Mouse (Mus musculus) neural tube, embryonic 11.5 days (tissue): Measurements from ENCODE around the gene C1qtnf6. TPM values are rescaled to one million over a fixed set of nuclear protein-coding genes. Genes with fewer than 3 reads are reported as not detected.

Experiments
- ATAC-seq: fragments of 200-750 bp; cut with Nextera tagmentation; 2 replicates; pipeline ENCODE4 v1.8.0; 2017; ENCODE audit warnings: moderate number of reproducible peaks, mild to moderate bottlenecking, moderate TSS enrichment, moderate library complexity; ENCODE audit not compliant: insufficient read depth, low FRiP score, low TSS enrichment
- DNase-seq: peaks from one replicate; pipeline ENCODE4 v3.0.0-alpha.2; 2015; ENCODE audit warnings: low spot score
- H3K27ac ChIP-seq: fragments of 300-500 bp; sonication (generic); 2 replicates; pipeline ENCODE4 v1.5.1; 2014; ENCODE audit warnings: low read depth, mild to moderate bottlenecking, low read length
- H3K27me3 ChIP-seq: fragments of 300-500 bp; sonication (generic); 2 replicates; pipeline ENCODE4 v1.6.1; 2014; ENCODE audit warnings: mild to moderate bottlenecking, low read length, mixed read lengths; ENCODE audit not compliant: control insufficient read depth, insufficient read depth
- H3K36me3 ChIP-seq: fragments of 300-500 bp; sonication (generic); 2 replicates; pipeline ENCODE4 v1.6.1; 2014; ENCODE audit warnings: mild to moderate bottlenecking, low read length, moderate library complexity, mixed read lengths; ENCODE audit not compliant: control insufficient read depth, insufficient read depth
- H3K4me1 ChIP-seq: fragments of 300-500 bp; sonication (generic); 2 replicates; pipeline ENCODE4 v1.6.1; 2014; ENCODE audit warnings: low read length, mixed read lengths; ENCODE audit not compliant: control insufficient read depth, insufficient read depth
- H3K4me2 ChIP-seq: fragments of 300-500 bp; sonication (generic); 2 replicates; pipeline ENCODE4 v1.6.1; 2014; ENCODE audit warnings: low read depth, mild to moderate bottlenecking, moderate library complexity
- H3K4me3 ChIP-seq: fragments of 300-500 bp; sonication (generic); 2 replicates; pipeline ENCODE4 v1.5.1; 2014; ENCODE audit warnings: low read depth, low read length
- H3K9ac ChIP-seq: fragments of 300-500 bp; sonication (generic); 2 replicates; pipeline ENCODE4 v1.6.1; 2014; ENCODE audit warnings: mild to moderate bottlenecking, low read length
- H3K9me3 ChIP-seq: fragments of 300-500 bp; sonication (generic); 2 replicates; pipeline ENCODE4 v1.6.1; 2016; ENCODE audit warnings: low read length; ENCODE audit not compliant: control insufficient read depth
- WGBS: fragments of 180-500 bp; shearing (Covaris S2); extraction: QIAGEN DNeasy Blood & Tissue Kit; methylation state at CpG from one replicate; pipeline ENCODE4 v1.1.7; 2014; 5-methylcytosine and 5-hydroxymethylcytosine counted together
- polyA plus RNA-seq: library from polyadenylated mRNA; unstranded; fragments of >200 nt; fragmentation: Nextera tagmentation; extraction: Ambion mirVana; gene quantifications from 2 replicates; pipeline ENCODE4 v1.2.1, GENCODE M21; 2014

C1qtnf6 gene
- 11.8 and 12.8 TPM in 2 replicates for polyA plus RNA-seq

- H3K27ac ChIP-seq, result peak within 1 kb of the TSS; percentile 23
- 72% methylated on average over 17 of the region's 17 CpGs for WGBS
- H3K9me3 ChIP-seq, result no peaks in the 10 kb centered on the region
- H3K9ac ChIP-seq, result peak within 1 kb of the TSS; percentile 51
- no peaks in the 10 kb centered on the region for H3K27me3 ChIP-seq
- peak within 1 kb of the TSS; percentile 51 for H3K4me2 ChIP-seq
- no peaks in the 10 kb centered on the region for H3K36me3 ChIP-seq
- ATAC-seq, result no peak
- no peak for DNase-seq
- peak within 1 kb of the TSS; percentile 15 for H3K4me3 ChIP-seq
- peaks cover 12% of the 10 kb centered on the region for H3K4me1 ChIP-seq
These were observed at the start of gene C1qtnf6 for GRCm38 (mm10) chr15:78530671-78531450. Gene C1qtnf6, minus strand, starts transcription at chr15:78531416.

GRCm38 (mm10) chr15:78576284-78576810, 45.1 kb upstream of the C1qtnf6 start:
- H3K4me3 ChIP-seq, result no peak overlapping the region
- H3K27me3 ChIP-seq, result no peaks in the 10 kb centered on the region
- H3K4me2 ChIP-seq, result no peak overlapping the region
- DNase-seq (no peak), ATAC-seq (no peak)
- H3K36me3 ChIP-seq, result no peaks in the 10 kb centered on the region
- H3K4me1 ChIP-seq, result peaks cover 3% of the 10 kb centered on the region; the same call in 1 of the 2 replicates
- H3K9ac ChIP-seq, result no peak overlapping the region
- H3K27ac ChIP-seq, result no peak overlapping the region
- WGBS, result 49% methylated on average over 4 of the region's 4 CpGs
- H3K9me3 ChIP-seq, result no peaks in the 10 kb centered on the region

GRCm38 (mm10) chr15:78572658-78573397, 41.6 kb upstream of the C1qtnf6 start, which contains the start of gene Rac2:
Gene Rac2, minus strand, starts transcription at chr15:78572783.
- Histone ChIP-seq H3K4me1 (no peaks in the 10 kb centered on the region), H3K4me2 (no peak within 1 kb of the TSS), H3K36me3 (no peaks in the 10 kb centered on the region), H3K9ac (no peak within 1 kb of the TSS; the same call in 1 of the 2 replicates), H3K27me3 (no peaks in the 10 kb centered on the region), H3K27ac (no peak within 1 kb of the TSS), H3K4me3 (no peak within 1 kb of the TSS), H3K9me3 (no peaks in the 10 kb centered on the region)
- no peak for DNase-seq
- WGBS, result 82% methylated on average over 8 of the region's 8 CpGs
- ATAC-seq, result no peak

- WGBS, result 91% methylated on average over 5 of the region's 5 CpGs
- no peak for DNase-seq
- no peaks in the 10 kb centered on the region for H3K36me3 ChIP-seq
- H3K4me2 ChIP-seq, result no peak overlapping the region
- no peak for ATAC-seq
- no peak overlapping the region for H3K27ac ChIP-seq
- H3K27me3 ChIP-seq, result no peaks in the 10 kb centered on the region
- no peak overlapping the region for H3K4me3 ChIP-seq
- no peaks in the 10 kb centered on the region for H3K4me1 ChIP-seq
- H3K9me3 ChIP-seq, result no peaks in the 10 kb centered on the region
- H3K9ac ChIP-seq, result no peak overlapping the region; the same call in 1 of the 2 replicates
These were observed 41.0 kb upstream of the C1qtnf6 start for GRCm38 (mm10) chr15:78572270-78572600.

- H3K36me3 ChIP-seq, result no peaks in the 10 kb centered on the region
- no peak for DNase-seq
- no peaks in the 10 kb centered on the region for H3K4me1 ChIP-seq
- H3K4me3 ChIP-seq, result no peak overlapping the region
- WGBS, result 66% methylated on average over 16 of the region's 16 CpGs
- H3K27me3 ChIP-seq, result no peaks in the 10 kb centered on the region
- H3K27ac ChIP-seq, result no peak overlapping the region
- ATAC-seq, result no peak
- no peaks in the 10 kb centered on the region for H3K9me3 ChIP-seq
- no peak overlapping the region; the same call in 1 of the 2 replicates for H3K9ac ChIP-seq
- no peak overlapping the region for H3K4me2 ChIP-seq
These were observed 40.5 kb upstream of the C1qtnf6 start for GRCm38 (mm10) chr15:78571554-78572269.

- H3K36me3 ChIP-seq, result no peaks in the 10 kb centered on the region
- DNase-seq, result no peak
- no peaks in the 10 kb centered on the region for H3K9me3 ChIP-seq
- H3K4me2 ChIP-seq, result no peak overlapping the region
- H3K9ac ChIP-seq, result no peak overlapping the region
- no peak overlapping the region for H3K27ac ChIP-seq
- no peak for ATAC-seq
- WGBS, result 95% methylated on average over 5 of the region's 5 CpGs
- no peak overlapping the region for H3K4me3 ChIP-seq
- H3K4me1 ChIP-seq, result no peaks in the 10 kb centered on the region
- no peaks in the 10 kb centered on the region for H3K27me3 ChIP-seq
These were observed 39.0 kb upstream of the C1qtnf6 start for GRCm38 (mm10) chr15:78570170-78570569.

- no peaks in the 10 kb centered on the region for H3K27me3 ChIP-seq
- 70% methylated on average over 9 of the region's 9 CpGs for WGBS
- H3K4me3 ChIP-seq, result no peak overlapping the region
- no peak overlapping the region for H3K9ac ChIP-seq
- no peaks in the 10 kb centered on the region for H3K4me1 ChIP-seq
- no peak overlapping the region for H3K27ac ChIP-seq
- H3K9me3 ChIP-seq, result no peaks in the 10 kb centered on the region
- H3K36me3 ChIP-seq, result no peaks in the 10 kb centered on the region
- ATAC-seq (no peak), DNase-seq (no peak)
- H3K4me2 ChIP-seq, result no peak overlapping the region
These were observed 36.4 kb upstream of the C1qtnf6 start for GRCm38 (mm10) chr15:78567608-78568120.

GRCm38 (mm10) chr15:78564764-78565435, 33.7 kb upstream of the C1qtnf6 start:
- WGBS, result 76% methylated on average over 11 of the region's 11 CpGs

More at GRCm38 (mm10) chr15:78564764-78565435, 33.7 kb upstream of the C1qtnf6 start:
- Histone ChIP-seq H3K4me1 (no peaks in the 10 kb centered on the region), H3K9me3 (no peaks in the 10 kb centered on the region), H3K4me3 (no peak overlapping the region), H3K4me2 (no peak overlapping the region), H3K9ac (no peak overlapping the region), H3K27ac (no peak overlapping the region), H3K27me3 (no peaks in the 10 kb centered on the region), H3K36me3 (no peaks in the 10 kb centered on the region)
- ATAC-seq (no peak), DNase-seq (no peak)
